Mouse (Mus musculus) liver, embryonic 14.5 days (tissue): Measurements from ENCODE around the gene Kifc1. TPM values are rescaled to one million over a fixed set of nuclear protein-coding genes. Genes with fewer than 3 reads are reported as not detected.
"Not testable (repeated sequence)": the region's sequence is repeated elsewhere in the genome, so short reads cannot be mapped to it uniquely, and the experiment has no call there.

ENCODE experiments used
- ATAC-seq: fragments of 200-750 bp; cut with Nextera tagmentation; 2 replicates; pipeline ENCODE4 v1.8.0; 2017; ENCODE audit warnings: moderate number of reproducible peaks, mild to moderate bottlenecking, moderate library complexity; ENCODE audit not compliant: insufficient read depth
- DNase-seq, 3 experiments: peaks; one replicate each; pipeline ENCODE4 v3.0.0-alpha.2; 2012 to 2013; ENCODE audit warnings: low read depth in 3 of 3, low spot score in 3 of 3
- H3K27ac ChIP-seq: fragments of 300-500 bp; sonication (generic); 2 replicates; pipeline ENCODE4 v1.5.1; 2014; ENCODE audit warnings: moderate library complexity, mild to moderate bottlenecking, control low read depth, inconsistent platforms
- H3K27me3 ChIP-seq: fragments of 300-500 bp; sonication (generic); 2 replicates; pipeline ENCODE4 v1.6.1; 2014; ENCODE audit warnings: mild to moderate bottlenecking, low read length, moderate library complexity; ENCODE audit not compliant: control insufficient read depth, insufficient read depth
- H3K36me3 ChIP-seq: fragments of 300-500 bp; sonication (generic); replicated peaks from 2 replicates; pipeline ENCODE4 v1.6.1; 2014; ENCODE audit warnings: low read depth; ENCODE audit not compliant: control insufficient read depth, insufficient read depth
- H3K4me1 ChIP-seq, 2 experiments: fragments of 200-500 bp in 1 of 2; fragments of 300-500 bp in 1 of 2; sonication (generic) in 1 of 2; replicated peaks; 2 replicates each; pipeline ENCODE4 v1.6.1; 2012 to 2014; ENCODE audit warnings: antibody characterized with exemption in 1 of 2, inconsistent platforms in 1 of 2, low read length in 1 of 2; ENCODE audit not compliant: control insufficient read depth in 2 of 2, insufficient read depth in 2 of 2
- H3K4me2 ChIP-seq: fragments of 300-500 bp; sonication (generic); 2 replicates; pipeline ENCODE4 v1.6.1; 2014; ENCODE audit warnings: low read depth, mild to moderate bottlenecking, control low read depth, moderate library complexity
- H3K4me3 ChIP-seq, 2 experiments: fragments of 200-500 bp in 1 of 2; fragments of 300-500 bp in 1 of 2; sonication (generic) in 1 of 2; 2 replicates each; pipeline ENCODE4 v1.5.1; 2012 to 2014; ENCODE audit warnings: low read depth in 2 of 2, low read length in 2 of 2, mild to moderate bottlenecking in 2 of 2, control low read depth in 1 of 2, inconsistent platforms in 1 of 2, moderate library complexity in 1 of 2; ENCODE audit not compliant: insufficient read depth in 1 of 2
- H3K9ac ChIP-seq: fragments of 300-500 bp; sonication (generic); replicated peaks from 2 replicates; pipeline ENCODE4 v1.6.1; 2014; ENCODE audit warnings: mild to moderate bottlenecking, control low read depth, moderate library complexity
- H3K9me3 ChIP-seq: fragments of 300-500 bp; sonication (generic); 2 replicates; pipeline ENCODE4 v1.6.1; 2016; ENCODE audit warnings: low read length, mixed read lengths; ENCODE audit not compliant: control insufficient read depth
- CTCF ChIP-seq: IDR thresholded peaks from 2 replicates; pipeline ENCODE4 v1.5.1; 2016; ENCODE audit warnings: antibody characterized with exemption, low read depth, control low read depth
- EP300 ChIP-seq: IDR thresholded peaks from 2 replicates; pipeline ENCODE4 v1.6.1; 2016; ENCODE audit warnings: antibody characterized with exemption, low read depth
- WGBS: fragments of 180-500 bp; shearing (Covaris S2); extraction: QIAGEN DNeasy Blood & Tissue Kit; methylation state at CpG from one replicate; pipeline ENCODE4 v1.1.7; 2014; ENCODE audit not compliant: insufficient replicate concordance; 5-methylcytosine and 5-hydroxymethylcytosine counted together
- polyA plus RNA-seq, 2 experiments: library from polyadenylated mRNA; depleted of rRNA in 1 of 2; stranded (reverse) in 1 of 2; unstranded in 1 of 2; fragments of >200 nt; fragmentation: Nextera tagmentation in 1 of 2; extraction: Ambion mirVana in 1 of 2; gene quantifications; 2 replicates each; pipeline versions ENCODE4 v1.2.1 to v1.2.3; 2012 to 2014

Gene Kifc1
- polyA plus RNA-seq, 2 experiments: 7.2 to 40.8 TPM

- not testable (repeated sequence) for H3K9ac ChIP-seq
- 35% methylated on average over 2 of the region's 2 CpGs for WGBS
Observed at GRCm38 (mm10) chr17:33887802-33888201, 2.7 kb downstream of the Kifc1 start.

GRCm38 (mm10) chr17:33884320-33884719 is 6.1 kb downstream of the Kifc1 start:
- not testable (repeated sequence) for H3K4me3 ChIP-seq, H3K9ac ChIP-seq, H3K27ac ChIP-seq, DNase-seq, H3K27me3 ChIP-seq, H3K9me3 ChIP-seq, ATAC-seq, H3K4me2 ChIP-seq
- 90% methylated on average over 10 of the region's 11 CpGs for WGBS
- Histone ChIP-seq H3K36me3 (peaks cover 64% of the 10 kb centered on the region), H3K4me1 (peaks cover 10 to 15% of the 10 kb centered on the region in 2 experiments)

More at GRCm38 (mm10) chr17:33887802-33888201, 2.7 kb downstream of the Kifc1 start:
- H3K27ac ChIP-seq, DNase-seq, ATAC-seq, H3K27me3 ChIP-seq, H3K9me3 ChIP-seq: not testable (repeated sequence)
- Histone ChIP-seq H3K4me1 (peaks cover 10 to 15% of the 10 kb centered on the region in 2 experiments), H3K36me3 (peaks cover 34% of the 10 kb centered on the region), H3K4me3 (peak overlapping the region in 1 of 2 experiments; percentile 85; a peak in 2 of 4 replicates), H3K4me2 (peak overlapping the region; percentile 91)

DNA sequence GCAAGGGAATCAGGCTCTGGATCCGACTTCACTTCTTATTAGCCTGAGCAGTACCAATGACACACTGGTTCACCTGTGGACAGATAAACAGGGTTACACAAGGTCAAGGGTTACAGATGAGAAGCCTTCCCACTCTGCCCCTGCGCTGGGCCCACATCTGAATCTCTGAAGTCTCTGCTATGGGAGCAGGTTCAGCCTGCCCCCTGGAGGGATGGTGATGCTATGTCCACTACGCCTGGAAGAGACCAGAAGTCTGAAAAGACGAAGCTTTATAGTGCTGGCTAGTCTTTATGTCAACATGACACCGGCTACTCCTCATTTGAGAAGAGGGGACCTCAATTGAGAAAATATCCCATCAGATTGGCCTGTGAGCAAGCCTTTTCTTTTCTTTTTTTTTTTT is 14.7 kb downstream of the Kifc1 start:
- H3K36me3 ChIP-seq: peaks cover 49% of the 10 kb centered on the region
- not testable (repeated sequence) for H3K27ac ChIP-seq, H3K4me1 ChIP-seq, H3K9me3 ChIP-seq, H3K4me3 ChIP-seq, H3K9ac ChIP-seq, DNase-seq, ATAC-seq, H3K4me2 ChIP-seq, H3K27me3 ChIP-seq
- 82% methylated on average over 5 of the region's 5 CpGs for WGBS
- TF ChIP-seq CTCF: peak; percentile 49; the same call in 1 of the 2 replicates

GRCm38 (mm10) chr17:33874411-33874810 is 16.1 kb downstream of the Kifc1 start:
- ATAC-seq: no peak
- Histone ChIP-seq H3K4me1 (no peaks in the 10 kb centered on the region), H3K9ac (no peak overlapping the region), H3K27ac (no peak overlapping the region), H3K9me3 (no peaks in the 10 kb centered on the region), H3K27me3 (no peaks in the 10 kb centered on the region), H3K4me3 (no peak overlapping the region), H3K4me2 (no peak overlapping the region), H3K36me3 (peaks cover 38% of the 10 kb centered on the region)
- 90% methylated on average over 11 of the region's 11 CpGs for WGBS
- DNase-seq: no peak
- TF ChIP-seq CTCF (no peak), EP300 (no peak)

- DNase-seq, H3K4me1 ChIP-seq, H3K9me3 ChIP-seq, H3K27me3 ChIP-seq, H3K4me2 ChIP-seq, ATAC-seq, H3K27ac ChIP-seq, H3K9ac ChIP-seq, H3K4me3 ChIP-seq: not testable (repeated sequence)
- peaks cover 34% of the 10 kb centered on the region for H3K36me3 ChIP-seq
- WGBS: 75% methylated on average over 3 of the region's 12 CpGs
Observed at GRCm38 (mm10) chr17:33873537-33873936, 16.9 kb downstream of the Kifc1 start, which contains the start of gene Gm7029. Gene Gm7029, plus strand, starts transcription at chr17:33873837.
